Mouse (Mus musculus): Measurements from ENCODE around the gene Edil3. TPM values are rescaled to one million over a fixed set of nuclear protein-coding genes. Genes with fewer than 3 reads are reported as not detected.

The Edil3 gene
- polyA plus RNA-seq, 1 experiment: 0.27 TPM

GRCm38 (mm10) chr13:89335908-89336579, 514.8 kb downstream of the Edil3 start:
- Histone ChIP-seq H3K4me3 (ENCODE audit: insufficient read depth, low read depth, low read length) (no peak overlapping the region), H3K27ac (ENCODE audit: insufficient read depth, low read depth, low read length) (no peak overlapping the region), H3K27me3 (replicated peaks; ENCODE audit: control insufficient read depth, insufficient read depth, low read length) (no peaks in the 10 kb centered on the region), H3K36me3 (ENCODE audit: control insufficient read depth, insufficient read depth, low read length) (no peaks in the 10 kb centered on the region), H3K4me1 (ENCODE audit: control insufficient read depth, insufficient read depth, low read length) (no peaks in the 10 kb centered on the region)
- no peak for TF ChIP-seq POLR2A (IDR thresholded peaks at IDR 0.05; ENCODE audit: low read depth, low read length)
- TF ChIP-seq CTCF (conservative IDR thresholded peaks at IDR 0.05; ENCODE audit: insufficient read depth, insufficient read length, low read depth, low read length): no peak
- no peak for DNase-seq
- WGBS: 39% methylated on average over 7 of the region's 7 CpGs

DNA sequence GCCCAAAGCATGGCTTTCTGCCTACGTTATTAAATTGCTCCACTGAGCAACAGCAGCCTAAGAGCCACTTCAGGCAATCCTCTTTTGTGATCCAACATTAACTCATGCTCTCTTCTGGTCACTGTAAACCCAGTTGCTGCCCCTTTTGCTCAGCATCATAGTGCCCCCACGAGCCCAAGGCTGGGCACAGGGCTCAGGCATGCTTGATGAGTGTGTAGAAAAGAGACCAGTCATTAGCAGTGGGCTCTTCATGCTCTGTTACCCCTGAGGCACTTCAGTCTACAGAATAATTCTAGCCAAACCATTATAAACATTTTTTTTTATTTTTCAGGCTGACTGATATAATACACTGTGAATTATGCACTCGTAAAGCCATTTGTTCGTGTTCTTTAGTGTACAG, 517.8 kb downstream of the Edil3 start:
- Histone ChIP-seq H3K27me3 (replicated peaks; ENCODE audit: control insufficient read depth, insufficient read depth, low read length) (no peaks in the 10 kb centered on the region), H3K27ac (ENCODE audit: insufficient read depth, low read depth, low read length) (no peak overlapping the region), H3K4me3 (ENCODE audit: insufficient read depth, low read depth, low read length) (no peak overlapping the region), H3K4me1 (ENCODE audit: control insufficient read depth, insufficient read depth, low read length) (no peaks in the 10 kb centered on the region), H3K36me3 (ENCODE audit: control insufficient read depth, insufficient read depth, low read length) (no peaks in the 10 kb centered on the region)
- TF ChIP-seq POLR2A (IDR thresholded peaks at IDR 0.05; ENCODE audit: low read depth, low read length): no peak
- no peak for TF ChIP-seq CTCF (conservative IDR thresholded peaks at IDR 0.05; ENCODE audit: insufficient read depth, insufficient read length, low read depth, low read length)
- 50% methylated on average over 4 of the region's 4 CpGs for WGBS
- no peak for DNase-seq

GRCm38 (mm10) chr13:89339776-89340175, 518.5 kb downstream of the Edil3 start:
- Histone ChIP-seq H3K36me3 (ENCODE audit: control insufficient read depth, insufficient read depth, low read length) (no peaks in the 10 kb centered on the region), H3K27me3 (replicated peaks; ENCODE audit: control insufficient read depth, insufficient read depth, low read length) (no peaks in the 10 kb centered on the region), H3K27ac (ENCODE audit: insufficient read depth, low read depth, low read length) (no peak overlapping the region), H3K4me1 (ENCODE audit: control insufficient read depth, insufficient read depth, low read length) (no peaks in the 10 kb centered on the region), H3K4me3 (ENCODE audit: insufficient read depth, low read depth, low read length) (no peak overlapping the region)
- WGBS: 71% methylated on average over 3 of the region's 3 CpGs
- no peak for DNase-seq
- no peak for TF ChIP-seq CTCF (conservative IDR thresholded peaks at IDR 0.05; ENCODE audit: insufficient read depth, insufficient read length, low read depth, low read length)
- no peak for TF ChIP-seq POLR2A (IDR thresholded peaks at IDR 0.05; ENCODE audit: low read depth, low read length)

GRCm38 (mm10) chr13:89355234-89355633, 534.0 kb downstream of the Edil3 start:
- H3K4me1 ChIP-seq (ENCODE audit: control insufficient read depth, insufficient read depth, low read length): no peaks in the 10 kb centered on the region
- H3K4me3 ChIP-seq (ENCODE audit: insufficient read depth, low read depth, low read length): no peak overlapping the region
- H3K36me3 ChIP-seq (ENCODE audit: control insufficient read depth, insufficient read depth, low read length): no peaks in the 10 kb centered on the region
- no peak for DNase-seq
- H3K27ac ChIP-seq (ENCODE audit: insufficient read depth, low read depth, low read length): no peak overlapping the region
- TF ChIP-seq POLR2A (IDR thresholded peaks at IDR 0.05; ENCODE audit: low read depth, low read length): no peak
- no peak for TF ChIP-seq CTCF (conservative IDR thresholded peaks at IDR 0.05; ENCODE audit: insufficient read depth, insufficient read length, low read depth, low read length)
- 60% methylated on average over 3 of the region's 3 CpGs for WGBS
- no peaks in the 10 kb centered on the region for H3K27me3 ChIP-seq (replicated peaks; ENCODE audit: control insufficient read depth, insufficient read depth, low read length)

- Histone ChIP-seq H3K27me3 (replicated peaks; ENCODE audit: control insufficient read depth, insufficient read depth, low read length) (no peaks in the 10 kb centered on the region), H3K36me3 (ENCODE audit: control insufficient read depth, insufficient read depth, low read length) (no peaks in the 10 kb centered on the region), H3K27ac (ENCODE audit: insufficient read depth, low read depth, low read length) (no peak overlapping the region), H3K4me1 (ENCODE audit: control insufficient read depth, insufficient read depth, low read length) (no peaks in the 10 kb centered on the region), H3K4me3 (ENCODE audit: insufficient read depth, low read depth, low read length) (no peak overlapping the region)
- DNase-seq: no peak
- TF ChIP-seq CTCF (conservative IDR thresholded peaks at IDR 0.05; ENCODE audit: insufficient read depth, insufficient read length, low read depth, low read length) (no peak), POLR2A (IDR thresholded peaks at IDR 0.05; ENCODE audit: low read depth, low read length) (no peak)
Observed at GRCm38 (mm10) chr13:89358407-89358806, 537.1 kb downstream of the Edil3 start.

GRCm38 (mm10) chr13:89362274-89362673, 541.0 kb downstream of the Edil3 start:
- WGBS: 81% methylated on average over 4 of the region's 4 CpGs
- DNase-seq: no peak
- Histone ChIP-seq H3K4me3 (ENCODE audit: insufficient read depth, low read depth, low read length) (no peak overlapping the region), H3K27ac (ENCODE audit: insufficient read depth, low read depth, low read length) (no peak overlapping the region), H3K4me1 (ENCODE audit: control insufficient read depth, insufficient read depth, low read length) (no peaks in the 10 kb centered on the region), H3K27me3 (replicated peaks; ENCODE audit: control insufficient read depth, insufficient read depth, low read length) (no peaks in the 10 kb centered on the region), H3K36me3 (ENCODE audit: control insufficient read depth, insufficient read depth, low read length) (no peaks in the 10 kb centered on the region)
- TF ChIP-seq POLR2A (IDR thresholded peaks at IDR 0.05; ENCODE audit: low read depth, low read length): no peak
- TF ChIP-seq CTCF (conservative IDR thresholded peaks at IDR 0.05; ENCODE audit: insufficient read depth, insufficient read length, low read depth, low read length): no peak

GRCm38 (mm10) chr13:89371253-89371652, 550.0 kb downstream of the Edil3 start:
- no peaks in the 10 kb centered on the region for H3K36me3 ChIP-seq (ENCODE audit: control insufficient read depth, insufficient read depth, low read length)
- no peak overlapping the region for H3K27ac ChIP-seq (ENCODE audit: insufficient read depth, low read depth, low read length)
- no peaks in the 10 kb centered on the region for H3K4me1 ChIP-seq (ENCODE audit: control insufficient read depth, insufficient read depth, low read length)
- TF ChIP-seq POLR2A (IDR thresholded peaks at IDR 0.05; ENCODE audit: low read depth, low read length) (no peak), CTCF (conservative IDR thresholded peaks at IDR 0.05; ENCODE audit: insufficient read depth, insufficient read length, low read depth, low read length) (no peak)
- no peak for DNase-seq
- H3K27me3 ChIP-seq (replicated peaks; ENCODE audit: control insufficient read depth, insufficient read depth, low read length): no peaks in the 10 kb centered on the region
- H3K4me3 ChIP-seq (ENCODE audit: insufficient read depth, low read depth, low read length): no peak overlapping the region

Measured in kidney, adult 2 months (tissue).